Mouse (Mus musculus) hindbrain, embryonic 16.5 days (tissue): ENCODE measurements around the gene Adgre5. TPM values are rescaled to one million over a fixed set of nuclear protein-coding genes. Genes with fewer than 3 reads are reported as not detected.
A peak's percentile ranks its signal among the peaks of the same experiment; 100 is the strongest.

Experiments used
- ATAC-seq: fragments of 200-750 bp; cut with Nextera tagmentation; 2 replicates; pipeline ENCODE4 v1.8.0; 2017; ENCODE audit warnings: moderate TSS enrichment, moderate library complexity
- H3K27ac ChIP-seq: fragments of 300-500 bp; sonication (generic); 2 replicates; pipeline ENCODE4 v1.5.1; 2014; ENCODE audit warnings: low read depth, mild to moderate bottlenecking, control low read depth, low read length, moderate library complexity
- H3K27me3 ChIP-seq: fragments of 300-500 bp; sonication (generic); replicated peaks from 2 replicates; pipeline ENCODE4 v1.6.1; 2014; ENCODE audit warnings: low read length; ENCODE audit not compliant: control insufficient read depth, insufficient read depth
- H3K36me3 ChIP-seq: fragments of 300-500 bp; sonication (generic); 2 replicates; pipeline ENCODE4 v1.6.1; 2014; ENCODE audit warnings: mild to moderate bottlenecking, low read length, moderate library complexity, mixed read lengths; ENCODE audit not compliant: control insufficient read depth, insufficient read depth
- H3K4me1 ChIP-seq: fragments of 300-500 bp; sonication (generic); 2 replicates; pipeline ENCODE4 v1.6.1; 2014; ENCODE audit warnings: low read depth, low read length; ENCODE audit not compliant: control insufficient read depth, insufficient read depth
- H3K4me2 ChIP-seq: fragments of 300-500 bp; sonication (generic); 2 replicates; pipeline ENCODE4 v1.6.1; 2014; ENCODE audit warnings: mild to moderate bottlenecking, low read length, control low read depth, moderate library complexity
- H3K4me3 ChIP-seq: fragments of 300-500 bp; sonication (generic); 2 replicates; pipeline ENCODE4 v1.5.1; 2014; ENCODE audit warnings: mild to moderate bottlenecking, low read length, control low read depth, moderate library complexity
- H3K9ac ChIP-seq: fragments of 300-500 bp; sonication (generic); 2 replicates; pipeline ENCODE4 v1.6.1; 2014; ENCODE audit warnings: low read depth, mild to moderate bottlenecking, control low read depth, low read length, moderate library complexity
- H3K9me3 ChIP-seq: fragments of 300-500 bp; sonication (generic); 2 replicates; pipeline ENCODE4 v1.6.1; 2014; ENCODE audit warnings: mild to moderate bottlenecking, low read length, moderate library complexity; ENCODE audit not compliant: control insufficient read depth
- WGBS: fragments of 180-500 bp; shearing (Covaris S2); extraction: QIAGEN DNeasy Blood & Tissue Kit; methylation state at CpG from one replicate; pipeline ENCODE4 v1.1.7; 2014; 5-methylcytosine and 5-hydroxymethylcytosine counted together
- polyA plus RNA-seq: library from polyadenylated mRNA; unstranded; fragments of >200 nt; fragmentation: Nextera tagmentation; extraction: Ambion mirVana; gene quantifications from 2 replicates; pipeline ENCODE4 v1.2.1, GENCODE M21; 2015

The Adgre5 gene
- polyA plus RNA-seq, 1 experiment from 2014 or later: 9.9 TPM

DNA sequence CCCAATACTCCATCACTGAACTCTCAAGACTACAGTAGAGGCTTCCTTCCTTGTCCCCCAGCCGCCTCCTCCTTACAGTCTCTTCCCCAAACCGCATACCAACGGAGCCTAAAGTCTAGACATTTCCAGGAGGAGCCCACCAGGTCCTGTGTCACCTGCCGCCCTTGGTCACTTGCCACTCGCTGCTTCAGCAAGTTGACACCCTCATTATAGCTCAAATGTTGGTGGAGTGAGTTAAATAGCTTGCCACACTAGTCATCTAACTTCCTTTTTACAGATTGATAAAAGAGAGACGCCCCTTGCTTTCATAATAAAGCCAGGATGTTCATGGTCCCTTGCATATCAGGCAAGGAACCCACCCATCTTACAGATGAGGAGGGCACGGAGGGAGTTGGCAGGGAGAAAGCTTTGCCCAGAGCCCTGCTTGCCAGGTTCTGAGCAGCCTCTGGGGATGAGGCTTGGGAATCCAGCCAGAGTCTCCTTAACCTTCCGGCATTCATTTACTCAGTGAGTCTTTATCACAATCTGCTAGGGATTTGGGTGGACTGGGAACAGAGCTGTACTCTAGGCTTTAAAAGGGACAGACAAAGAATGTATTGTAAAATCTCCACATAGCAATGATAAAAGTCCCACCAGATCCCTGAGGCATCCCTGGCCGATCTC is 40.6 kb downstream of the Adgre5 start:
- H3K27ac ChIP-seq: no peak overlapping the region
- H3K4me1 ChIP-seq: peaks cover 21% of the 10 kb centered on the region
- no peak overlapping the region for H3K9ac ChIP-seq
- WGBS: 82% methylated on average over 9 of the region's 9 CpGs
- H3K27me3 ChIP-seq: no peaks in the 10 kb centered on the region
- no peaks in the 10 kb centered on the region for H3K36me3 ChIP-seq
- ATAC-seq: no peak
- H3K9me3 ChIP-seq: no peaks in the 10 kb centered on the region
- no peak overlapping the region for H3K4me3 ChIP-seq
- no peak overlapping the region for H3K4me2 ChIP-seq

- H3K36me3 ChIP-seq: no peaks in the 10 kb centered on the region
- H3K4me2 ChIP-seq: peak overlapping the region; percentile 93
- no peaks in the 10 kb centered on the region for H3K9me3 ChIP-seq
- peak overlapping the region; percentile 83 for H3K27ac ChIP-seq
- peaks cover 21% of the 10 kb centered on the region for H3K4me1 ChIP-seq
- no peak for ATAC-seq
- WGBS: 48% methylated on average over 9 of the region's 9 CpGs
- H3K4me3 ChIP-seq: peak overlapping the region; percentile 93
- peak overlapping the region; percentile 99 for H3K9ac ChIP-seq
- no peaks in the 10 kb centered on the region for H3K27me3 ChIP-seq
These were observed 41.6 kb downstream of the Adgre5 start for GRCm38 (mm10) chr8:83699566-83699965.

GRCm38 (mm10) chr8:83698661-83699453 is 42.3 kb downstream of the Adgre5 start, which contains the start of gene Pkn1:
Gene Pkn1 (minus strand): TSS chr8:83699179.
- peak within 1 kb of the TSS; percentile 99 for H3K9ac ChIP-seq
- peaks cover 21% of the 10 kb centered on the region for H3K4me1 ChIP-seq
- H3K4me2 ChIP-seq: peak within 1 kb of the TSS; percentile 93
- H3K9me3 ChIP-seq: no peaks in the 10 kb centered on the region
- no peaks in the 10 kb centered on the region for H3K27me3 ChIP-seq
- no peaks in the 10 kb centered on the region for H3K36me3 ChIP-seq
- peak within 1 kb of the TSS; percentile 83 for H3K27ac ChIP-seq
- peak within 1 kb of the TSS; percentile 93 for H3K4me3 ChIP-seq
- WGBS: under 1% methylated on average over 48 of the region's 85 CpGs
- ATAC-seq: peak; percentile 91

DNA sequence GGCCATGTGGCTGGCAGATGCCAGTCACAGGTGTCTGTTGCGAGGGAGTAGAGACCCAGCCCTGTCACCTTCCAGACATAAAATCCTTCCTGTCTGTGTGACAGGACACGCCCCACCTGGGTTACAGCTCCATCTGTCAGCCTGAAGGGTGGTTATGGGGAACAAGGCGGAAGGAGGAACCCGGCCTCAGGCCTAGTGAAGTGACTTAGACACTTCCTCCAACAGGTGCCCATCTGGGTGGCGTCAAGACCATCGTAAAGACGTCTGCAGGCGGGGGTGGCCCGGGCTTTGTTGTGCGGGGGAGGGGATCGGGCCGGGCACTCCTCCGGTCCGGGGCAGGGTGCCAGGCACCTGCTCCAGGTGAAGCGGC is 42.9 kb downstream of the Adgre5 start:
- Histone ChIP-seq H3K27ac (peak overlapping the region; percentile 83), H3K9ac (peak overlapping the region; percentile 99), H3K4me3 (peak overlapping the region; percentile 93), H3K27me3 (no peaks in the 10 kb centered on the region), H3K9me3 (no peaks in the 10 kb centered on the region), H3K4me2 (peak overlapping the region; percentile 93), H3K36me3 (no peaks in the 10 kb centered on the region), H3K4me1 (peaks cover 21% of the 10 kb centered on the region)
- WGBS: 3% methylated on average over 15 of the region's 15 CpGs
- peak; percentile 10; the same call in 1 of the 2 replicates for ATAC-seq

DNA sequence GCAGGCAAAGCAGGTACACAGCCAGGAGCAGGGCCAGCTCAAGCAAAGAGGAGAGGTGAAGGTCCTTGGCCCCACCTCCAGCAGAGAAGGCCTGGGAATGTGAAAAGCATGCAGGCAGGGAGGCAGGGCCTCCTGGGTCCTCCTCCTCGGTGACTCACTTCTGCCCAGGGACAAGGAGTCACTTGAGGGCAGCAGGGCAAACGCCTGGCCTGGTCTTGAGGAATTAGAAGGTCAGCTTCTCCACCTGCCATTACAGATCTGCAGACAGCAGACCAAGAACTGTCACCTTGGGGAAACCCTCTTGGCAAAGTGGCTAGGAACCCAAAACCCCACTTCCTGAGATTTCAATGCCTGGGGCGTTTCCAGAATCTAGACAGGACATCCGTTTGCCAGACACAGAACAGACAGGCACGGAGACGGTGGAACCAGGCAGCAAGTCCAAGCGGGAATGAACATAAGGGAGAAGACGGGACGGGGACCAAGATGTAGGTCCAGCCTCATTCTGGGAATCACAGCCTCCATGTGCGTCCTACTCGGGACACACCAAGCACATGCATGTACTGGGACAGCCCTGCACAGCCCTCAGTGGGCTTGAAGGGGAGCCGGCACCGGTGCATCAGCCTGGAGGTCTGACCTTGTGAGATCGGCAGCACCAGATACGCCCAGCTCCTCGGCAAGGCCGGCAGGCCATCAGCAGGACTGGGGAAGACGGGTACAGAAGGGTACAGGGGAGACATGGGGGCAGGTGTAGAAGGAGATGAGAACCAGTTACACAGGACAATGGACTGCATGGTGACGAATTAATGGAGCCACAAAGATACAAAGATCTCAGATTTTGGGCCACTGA is 43.5 kb downstream of the Adgre5 start:
- H3K4me3 ChIP-seq: peak overlapping the region; percentile 93
- peak overlapping the region; percentile 99 for H3K9ac ChIP-seq
- no peaks in the 10 kb centered on the region for H3K27me3 ChIP-seq
- ATAC-seq: no peak
- H3K36me3 ChIP-seq: peaks cover under 1% of the 10 kb centered on the region; the same call in 1 of the 2 replicates
- 55% methylated on average over 19 of the region's 19 CpGs for whole genome bisulfite sequencing
- no peaks in the 10 kb centered on the region for H3K9me3 ChIP-seq
- peaks cover 21% of the 10 kb centered on the region for H3K4me1 ChIP-seq
- peak overlapping the region; percentile 93 for H3K4me2 ChIP-seq
- no peak overlapping the region; the same call in 1 of the 2 replicates for H3K27ac ChIP-seq

GRCm38 (mm10) chr8:83695351-83696106 is 45.6 kb downstream of the Adgre5 start:
- Histone ChIP-seq H3K27ac (no peak overlapping the region), H3K4me2 (no peak overlapping the region), H3K36me3 (peaks cover 21% of the 10 kb centered on the region), H3K4me3 (no peak overlapping the region), H3K27me3 (no peaks in the 10 kb centered on the region), H3K4me1 (peaks cover 21% of the 10 kb centered on the region), H3K9ac (no peak overlapping the region), H3K9me3 (no peaks in the 10 kb centered on the region)
- WGBS: 69% methylated on average over 17 of the region's 17 CpGs
- ATAC-seq: no peak

- no peak overlapping the region for H3K9ac ChIP-seq
- no peak overlapping the region for H3K4me3 ChIP-seq
- H3K9me3 ChIP-seq: no peaks in the 10 kb centered on the region
- WGBS: 85% methylated on average over 11 of the region's 11 CpGs
- ATAC-seq: no peak
- H3K36me3 ChIP-seq: peaks cover 25% of the 10 kb centered on the region
- H3K4me1 ChIP-seq: peaks cover 17% of the 10 kb centered on the region
- H3K27ac ChIP-seq: no peak overlapping the region
- no peak overlapping the region for H3K4me2 ChIP-seq
- H3K27me3 ChIP-seq: no peaks in the 10 kb centered on the region
These were observed 46.6 kb downstream of the Adgre5 start for GRCm38 (mm10) chr8:83694369-83695160.

DNA sequence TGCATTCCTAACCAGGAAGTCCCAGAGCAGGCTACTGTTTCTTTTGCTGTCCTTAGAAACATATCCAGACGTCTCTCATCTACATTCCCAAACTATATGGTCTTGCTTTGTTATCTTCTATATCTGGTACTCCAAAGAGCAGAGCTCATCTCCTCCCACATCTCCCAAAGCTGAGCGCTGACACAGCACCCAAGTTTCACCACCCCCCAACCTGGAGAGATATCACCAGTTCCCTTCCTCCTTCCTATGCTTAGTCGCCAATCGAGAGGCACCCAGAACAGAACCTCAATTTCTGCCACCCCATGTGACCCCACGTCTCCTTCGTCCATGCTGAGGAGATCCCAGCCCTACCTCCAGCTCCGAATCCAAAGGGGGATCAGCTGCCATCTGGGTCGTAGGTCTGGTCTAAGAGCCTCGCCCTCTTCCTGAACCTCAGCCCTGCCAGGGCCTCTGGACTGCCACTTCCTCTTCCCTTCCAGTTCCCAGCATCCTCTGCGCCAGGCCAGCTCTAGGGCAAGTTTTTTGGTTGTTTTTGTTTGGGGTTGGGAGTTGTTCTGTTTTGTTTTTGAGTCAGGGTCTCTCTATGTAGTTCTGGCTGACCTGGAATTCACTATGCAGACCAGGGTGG is 47.4 kb downstream of the Adgre5 start:
- no peak overlapping the region for H3K4me3 ChIP-seq
- no peak overlapping the region for H3K4me2 ChIP-seq
- H3K27me3 ChIP-seq: no peaks in the 10 kb centered on the region
- H3K36me3 ChIP-seq: peaks cover 25% of the 10 kb centered on the region
- H3K4me1 ChIP-seq: peaks cover 14% of the 10 kb centered on the region
- no peaks in the 10 kb centered on the region for H3K9me3 ChIP-seq
- WGBS: 88% methylated on average over 10 of the region's 10 CpGs
- ATAC-seq: no peak
- H3K27ac ChIP-seq: no peak overlapping the region
- no peak overlapping the region for H3K9ac ChIP-seq
